Mouse (Mus musculus) olfactory bulb, adult 2 months (tissue): ENCODE data around the gene Inf2.

Experiments used
- CTCF ChIP-seq: fragments of 200-500 bp; IDR thresholded peaks from 2 replicates; pipeline ENCODE4 v1.5.1; 2012; ENCODE audit warnings: low read depth, mild to moderate bottlenecking, low read length, moderate library complexity; ENCODE audit not compliant: insufficient read depth
- POLR2A ChIP-seq: fragments of 200-500 bp; IDR thresholded peaks from 2 replicates; pipeline ENCODE4 v1.6.1; 2012; ENCODE audit warnings: mild to moderate bottlenecking, low read depth, low read length, moderate library complexity; ENCODE audit not compliant: insufficient read depth

GRCm38 (mm10) chr12:112559231-112559630, 29.4 kb upstream of the Inf2 start:
- TF ChIP-seq POLR2A (no peak), CTCF (no peak)
